Mouse (Mus musculus) heart, adult 2 months (tissue): ENCODE results near the gene Gm13277.

ENCODE experiments used
- CTCF ChIP-seq: fragments of 200-600 bp; IDR thresholded peaks from 2 replicates; pipeline ENCODE4 v1.8.1; 2022; ENCODE audit warnings: antibody characterized with exemption, mild to moderate bottlenecking, moderate library complexity
- POLR2A ChIP-seq: fragments of 200-500 bp; IDR thresholded peaks from 2 replicates; pipeline ENCODE4 v1.6.1; 2011; ENCODE audit warnings: mild to moderate bottlenecking, low read depth, low read length, control low read depth; ENCODE audit not compliant: insufficient read depth

DNA sequence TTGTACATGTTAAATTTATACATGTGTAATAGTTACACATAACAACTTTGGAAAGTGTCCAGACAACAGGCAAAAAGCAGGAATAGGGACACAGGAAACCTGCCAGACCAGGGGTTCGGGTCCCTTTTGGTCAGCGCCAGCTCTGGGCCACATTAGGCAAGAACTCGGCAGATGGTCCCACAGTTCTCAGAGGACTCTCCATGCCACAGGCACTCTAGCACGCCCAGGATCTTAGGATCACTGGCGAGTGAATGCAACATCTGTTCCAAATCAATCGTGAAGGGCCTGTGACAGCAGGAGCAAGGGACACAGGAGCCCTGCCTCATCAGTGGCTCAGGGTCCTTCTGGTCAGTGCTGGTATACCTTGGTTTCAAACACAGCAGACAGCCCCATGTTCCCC, 38.5 kb upstream of the Gm13277 start:
- no peak for TF ChIP-seq POLR2A
- TF ChIP-seq CTCF: no peak
